Mouse (Mus musculus): Measurements from ENCODE around the gene Itpr2.

GRCm38 (mm10) chr6:146420718-146421117, 81.3 kb downstream of the Itpr2 start:
- no peak for TF ChIP-seq CTCF (IDR thresholded peaks at IDR 0.05; ENCODE audit: control insufficient read depth, insufficient read depth, insufficient read length)
- TF ChIP-seq CEBPB (IDR thresholded peaks at IDR 0.05; ENCODE audit: low read depth) = no peak

All from C2C12 (cell line).